Mouse (Mus musculus) cortical plate, adult 2 months (tissue): ENCODE results near the gene Hdgfl3. TPM values are rescaled to one million over a fixed set of nuclear protein-coding genes. Genes with fewer than 3 reads are reported as not detected.
A peak's percentile ranks its signal among the peaks of the same experiment; 100 is the strongest.

Experiments
- H3K27ac ChIP-seq: fragments of 200-500 bp; 2 replicates; pipeline ENCODE4 v1.5.1; 2012; ENCODE audit warnings: low read length, control low read depth, inconsistent platforms; ENCODE audit not compliant: insufficient read depth
- H3K4me1 ChIP-seq: fragments of 200-500 bp; 2 replicates; pipeline ENCODE4 v1.6.1; 2011; ENCODE audit warnings: low read length; ENCODE audit not compliant: control insufficient read depth, insufficient read depth
- H3K4me3 ChIP-seq: fragments of 200-500 bp; 2 replicates; pipeline ENCODE4 v1.5.1; 2011; ENCODE audit warnings: mild to moderate bottlenecking, low read length, control low read depth; ENCODE audit not compliant: insufficient read depth
- CTCF ChIP-seq: fragments of 200-500 bp; IDR thresholded peaks from 2 replicates; pipeline ENCODE4 v1.5.1; 2011; ENCODE audit warnings: mild to moderate bottlenecking, control low read depth, low read length; ENCODE audit not compliant: insufficient read depth; ENCODE audit errors: extremely low read depth
- POLR2A ChIP-seq: fragments of 200-500 bp; IDR thresholded peaks from 2 replicates; pipeline ENCODE4 v1.6.1; 2011; ENCODE audit warnings: mild to moderate bottlenecking, low read length, control low read depth; ENCODE audit not compliant: insufficient read depth; ENCODE audit errors: extremely low read depth
- polyA plus RNA-seq: library from polyadenylated mRNA; depleted of rRNA; stranded (reverse); fragments of >200 nt; gene quantifications from 2 replicates; pipeline ENCODE4 v1.2.3, GENCODE M21; 2012

The Hdgfl3 gene
- polyA plus RNA-seq, 1 experiment = 40.4 TPM

GRCm38 (mm10) chr7:81954208-81954846, 20.1 kb upstream of the Hdgfl3 start:
- H3K4me3 ChIP-seq = no peak overlapping the region
- H3K27ac ChIP-seq = no peak overlapping the region
- no peaks in the 10 kb centered on the region; the same call in 1 of the 2 replicates for H3K4me1 ChIP-seq
- peak; percentile 78 for TF ChIP-seq CTCF
- TF ChIP-seq POLR2A = no peak

DNA sequence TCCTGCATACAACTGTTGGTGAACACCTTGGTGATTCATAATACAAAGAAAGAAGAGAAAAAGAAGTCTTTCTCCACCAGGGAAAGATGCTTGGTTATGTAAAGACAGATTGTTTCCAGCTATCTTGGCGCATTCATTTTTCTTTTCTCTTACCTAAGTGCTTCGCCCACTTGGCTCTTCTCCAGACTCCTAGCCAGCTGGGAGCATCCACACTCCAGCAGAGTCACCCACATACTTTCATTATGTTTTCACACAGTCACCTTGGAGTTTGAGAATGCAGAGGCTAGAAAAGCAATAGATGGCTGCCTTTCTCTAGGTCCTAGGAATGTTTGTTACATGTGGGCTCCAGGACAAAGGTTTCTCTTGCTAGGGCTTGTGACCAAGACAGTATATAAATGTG, 16.2 kb upstream of the Hdgfl3 start:
- TF ChIP-seq POLR2A = no peak
- TF ChIP-seq CTCF = no peak
- no peak overlapping the region for H3K27ac ChIP-seq
- H3K4me1 ChIP-seq = no peaks in the 10 kb centered on the region; the same call in 1 of the 2 replicates
- H3K4me3 ChIP-seq = no peak overlapping the region

DNA sequence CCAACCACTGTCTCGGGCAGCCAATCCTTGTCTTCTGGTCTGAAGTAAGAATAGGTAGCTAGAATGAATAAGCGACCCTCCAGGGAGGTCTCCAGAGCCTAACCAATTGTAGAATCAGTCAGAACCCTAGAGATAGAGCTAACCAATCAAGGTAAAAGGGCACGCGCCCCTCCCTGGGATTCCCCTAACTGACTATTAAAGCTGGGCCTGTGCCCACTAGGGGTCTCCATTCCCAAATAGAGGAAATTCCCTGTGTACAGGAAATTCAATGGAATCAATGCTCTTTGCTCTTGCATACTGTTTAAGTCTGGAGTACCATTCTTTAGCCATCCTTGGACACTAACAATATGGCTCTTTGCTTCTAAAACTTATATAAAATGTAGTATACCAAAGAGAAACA, 11.1 kb upstream of the Hdgfl3 start:
- TF ChIP-seq CTCF (no peak), POLR2A (no peak)
- H3K4me1 ChIP-seq = no peaks in the 10 kb centered on the region
- no peak overlapping the region for H3K27ac ChIP-seq
- no peak overlapping the region for H3K4me3 ChIP-seq

GRCm38 (mm10) chr7:81934806-81935205, 533 bp upstream of the Hdgfl3 start:
- Histone ChIP-seq H3K4me3 (peak overlapping the region; percentile 89), H3K4me1 (peaks cover 5% of the 10 kb centered on the region; the same call in 1 of the 2 replicates), H3K27ac (no peak overlapping the region)
- TF ChIP-seq POLR2A (no peak), CTCF (no peak)

DNA sequence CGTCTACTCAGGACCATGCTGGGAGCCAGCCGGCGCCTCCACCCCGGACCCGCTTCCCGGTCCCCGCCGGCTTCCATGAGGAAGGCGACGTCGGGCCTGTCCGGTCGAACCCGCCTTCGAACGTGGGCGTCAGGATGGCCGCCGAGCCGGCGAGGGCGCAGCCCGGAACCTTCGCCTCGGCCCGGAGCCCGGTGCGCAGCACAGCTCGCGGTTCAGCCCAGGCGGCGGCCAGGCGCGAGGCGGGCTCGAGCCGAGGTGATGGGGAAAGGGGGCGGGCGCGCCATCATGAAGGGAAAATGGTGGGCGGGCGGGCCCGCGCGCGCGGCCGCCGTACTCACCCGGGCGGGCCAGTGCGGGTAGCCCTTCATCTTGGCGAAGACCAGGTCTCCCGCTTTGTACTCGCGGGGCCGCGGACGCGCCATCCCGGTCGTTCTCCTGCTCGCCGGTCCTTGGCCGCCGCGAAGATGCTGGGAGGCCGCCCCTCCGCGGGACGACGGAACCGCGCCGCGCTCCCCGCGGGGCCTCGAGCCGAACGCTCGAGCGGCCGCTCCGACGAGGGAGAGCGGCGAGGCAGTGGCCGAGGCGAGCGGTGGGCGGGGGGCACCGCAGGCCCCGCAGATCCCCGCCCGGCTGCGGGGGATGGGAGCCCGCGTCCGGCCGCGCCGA, 539 bp downstream of the Hdgfl3 start:
- Histone ChIP-seq H3K4me3 (peak overlapping the region; percentile 89), H3K27ac (peak overlapping the region; percentile 100), H3K4me1 (peaks cover 5% of the 10 kb centered on the region; the same call in 1 of the 2 replicates)
- no peak for TF ChIP-seq POLR2A
- no peak for TF ChIP-seq CTCF

- peak overlapping the region; percentile 89 for H3K4me3 ChIP-seq
- TF ChIP-seq POLR2A = no peak
- peaks cover 5% of the 10 kb centered on the region; the same call in 1 of the 2 replicates for H3K4me1 ChIP-seq
- peak overlapping the region; percentile 100 for H3K27ac ChIP-seq
Observed at GRCm38 (mm10) chr7:81933061-81933600, 1.1 kb downstream of the Hdgfl3 start.

- no peak for TF ChIP-seq CTCF
- TF ChIP-seq POLR2A = no peak
- Histone ChIP-seq H3K4me3 (peak overlapping the region; percentile 89), H3K4me1 (peaks cover 5% of the 10 kb centered on the region; the same call in 1 of the 2 replicates), H3K27ac (no peak overlapping the region)
Observed at GRCm38 (mm10) chr7:81932521-81933045, 1.7 kb downstream of the Hdgfl3 start.

DNA sequence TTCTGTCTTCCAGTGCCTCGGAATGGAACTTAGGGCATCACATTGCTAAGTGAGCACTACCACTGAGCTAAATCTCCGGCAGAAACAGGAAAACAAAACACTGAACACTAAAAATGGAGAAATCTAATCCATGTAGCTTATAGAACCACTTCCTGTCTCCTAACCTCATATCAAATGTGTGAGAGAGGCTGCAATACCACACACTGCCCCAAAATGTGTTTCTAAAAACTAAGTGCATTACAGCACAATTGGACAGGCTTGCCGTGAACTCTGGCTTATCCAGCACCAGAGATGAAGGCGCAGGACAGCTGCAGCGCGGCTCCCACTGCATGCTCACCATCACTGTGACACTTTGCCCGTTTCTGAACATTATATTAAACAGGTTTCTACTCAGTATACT, 5.3 kb downstream of the Hdgfl3 start:
- TF ChIP-seq POLR2A (no peak), CTCF (no peak)
- no peak overlapping the region for H3K4me3 ChIP-seq
- peaks cover 5% of the 10 kb centered on the region; the same call in 1 of the 2 replicates for H3K4me1 ChIP-seq
- H3K27ac ChIP-seq = no peak overlapping the region

GRCm38 (mm10) chr7:81921379-81921952, 12.8 kb downstream of the Hdgfl3 start:
- Histone ChIP-seq H3K27ac (no peak overlapping the region), H3K4me3 (no peak overlapping the region), H3K4me1 (peaks cover 1% of the 10 kb centered on the region)
- TF ChIP-seq POLR2A = no peak
- no peak for TF ChIP-seq CTCF
